Mouse (Mus musculus): Measurements from ENCODE around the gene Agap1. TPM values are rescaled to one million over a fixed set of nuclear protein-coding genes. Genes with fewer than 3 reads are reported as not detected.

The Agap1 gene
- polyA plus RNA-seq, 1 experiment from 2014 or later, result 47.7 TPM

DNA sequence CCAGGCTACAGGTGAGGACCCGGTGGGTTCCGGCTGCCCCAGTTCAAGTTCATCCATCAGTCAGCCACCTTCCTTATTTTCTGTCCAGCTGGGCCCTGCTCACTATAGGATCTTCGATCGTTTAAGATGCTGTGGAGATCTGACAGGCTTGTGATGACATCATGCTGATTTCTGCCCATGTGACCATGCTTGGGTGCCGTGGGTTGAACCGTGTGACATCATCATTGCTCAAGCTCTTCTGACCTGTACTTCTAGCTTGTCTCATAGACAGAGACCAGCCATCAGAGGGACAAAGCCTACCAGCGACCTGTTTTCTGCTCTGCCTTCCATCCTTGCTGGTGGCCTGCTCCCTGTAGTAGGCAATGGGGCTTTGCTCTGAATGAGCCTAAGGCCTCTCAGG is 146.7 kb downstream of the Agap1 start:
- Histone ChIP-seq H3K27me3 (ENCODE audit: control insufficient read depth, insufficient read depth, low read depth, low read length) (no peaks in the 10 kb centered on the region), H3K36me3 (ENCODE audit: control insufficient read depth, insufficient read depth, low read length) (0 out of 2 replicates have a peak, but pooled peaks cover 4% of the 10 kb centered on the region), H3K27ac (ENCODE audit: low read length) (no peak overlapping the region), H3K9ac (ENCODE audit: low read depth, low read length) (no peak overlapping the region), H3K4me3 (ENCODE audit: low read depth, low read length) (no peak overlapping the region), H3K4me2 (ENCODE audit: low read length) (no peak overlapping the region), H3K4me1 (ENCODE audit: control insufficient read depth, insufficient read depth, low read length) (peaks cover 41% of the 10 kb centered on the region), H3K9me3 (replicated peaks; ENCODE audit: control insufficient read depth, low read length, poor library complexity, severe bottlenecking) (no peaks in the 10 kb centered on the region)
- 82% methylated on average over 7 of the region's 7 CpGs for WGBS
- no peak for ATAC-seq

DNA sequence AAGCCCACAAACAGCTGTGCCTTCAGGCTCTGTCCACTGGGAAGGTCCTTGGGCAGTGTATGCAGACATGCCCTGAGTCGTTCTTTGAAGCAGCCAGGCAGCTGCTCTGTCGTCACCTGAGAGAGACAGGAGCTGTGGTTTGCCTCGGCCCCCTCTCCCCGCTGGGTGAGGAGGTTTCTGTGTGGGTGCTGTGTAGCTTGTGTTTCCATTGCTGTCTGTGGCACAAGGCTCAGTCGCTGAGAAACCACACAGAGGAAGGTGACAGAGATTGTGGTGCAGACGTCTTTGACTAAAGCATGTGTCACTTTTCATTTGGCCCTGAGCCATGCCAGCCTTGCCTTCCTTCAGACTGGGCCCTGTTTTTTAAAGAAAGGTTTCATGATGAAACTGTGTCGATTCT is 148.3 kb downstream of the Agap1 start:
- no peaks in the 10 kb centered on the region for H3K9me3 ChIP-seq (replicated peaks; ENCODE audit: control insufficient read depth, low read length, poor library complexity, severe bottlenecking)
- H3K27ac ChIP-seq (ENCODE audit: low read length), result no peak overlapping the region
- H3K4me1 ChIP-seq (ENCODE audit: control insufficient read depth, insufficient read depth, low read length), result peaks cover 54% of the 10 kb centered on the region
- H3K4me3 ChIP-seq (ENCODE audit: low read depth, low read length), result no peak overlapping the region
- WGBS, result 46% methylated on average over 7 of the region's 7 CpGs
- H3K27me3 ChIP-seq (ENCODE audit: control insufficient read depth, insufficient read depth, low read depth, low read length), result no peaks in the 10 kb centered on the region
- H3K4me2 ChIP-seq (ENCODE audit: low read length), result no peak overlapping the region
- no peak overlapping the region; the same call in 1 of the 2 replicates for H3K9ac ChIP-seq (ENCODE audit: low read depth, low read length)
- H3K36me3 ChIP-seq (ENCODE audit: control insufficient read depth, insufficient read depth, low read length), result 0 out of 2 replicates have a peak, but pooled peaks cover 4% of the 10 kb centered on the region
- no peak for ATAC-seq

DNA sequence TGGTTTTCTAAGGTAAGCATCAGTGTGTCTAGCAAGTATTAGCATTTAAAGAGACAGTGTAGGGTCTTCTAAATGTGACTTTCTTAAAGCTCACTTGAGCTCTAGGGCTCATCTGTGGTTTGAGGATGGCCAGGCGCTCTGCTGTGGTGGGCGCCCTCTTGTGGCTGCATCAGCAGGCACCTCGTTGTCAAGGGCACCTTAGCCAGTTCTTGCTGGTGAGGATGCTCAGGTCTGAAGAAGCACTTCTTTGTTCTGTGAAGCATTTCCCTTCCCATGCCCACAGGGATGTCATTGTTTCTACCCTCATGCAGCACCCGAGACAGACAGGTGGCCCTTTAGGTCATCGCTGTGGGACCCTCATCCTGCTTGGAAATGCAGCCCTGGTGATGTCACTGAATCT is 152.0 kb downstream of the Agap1 start:
- no peak overlapping the region for H3K4me2 ChIP-seq (ENCODE audit: low read length)
- peaks cover 24% of the 10 kb centered on the region for H3K36me3 ChIP-seq (ENCODE audit: control insufficient read depth, insufficient read depth, low read length)
- H3K4me1 ChIP-seq (ENCODE audit: control insufficient read depth, insufficient read depth, low read length), result peaks cover 30% of the 10 kb centered on the region
- peak; percentile 11; the same call in 1 of the 2 replicates for ATAC-seq
- 34% methylated on average over 5 of the region's 5 CpGs for WGBS
- H3K9ac ChIP-seq (ENCODE audit: low read depth, low read length), result no peak overlapping the region; the same call in 1 of the 2 replicates
- H3K27ac ChIP-seq (ENCODE audit: low read length), result peak overlapping the region; percentile 31
- no peaks in the 10 kb centered on the region for H3K9me3 ChIP-seq (replicated peaks; ENCODE audit: control insufficient read depth, low read length, poor library complexity, severe bottlenecking)
- no peak overlapping the region for H3K4me3 ChIP-seq (ENCODE audit: low read depth, low read length)
- H3K27me3 ChIP-seq (ENCODE audit: control insufficient read depth, insufficient read depth, low read depth, low read length), result no peaks in the 10 kb centered on the region

DNA sequence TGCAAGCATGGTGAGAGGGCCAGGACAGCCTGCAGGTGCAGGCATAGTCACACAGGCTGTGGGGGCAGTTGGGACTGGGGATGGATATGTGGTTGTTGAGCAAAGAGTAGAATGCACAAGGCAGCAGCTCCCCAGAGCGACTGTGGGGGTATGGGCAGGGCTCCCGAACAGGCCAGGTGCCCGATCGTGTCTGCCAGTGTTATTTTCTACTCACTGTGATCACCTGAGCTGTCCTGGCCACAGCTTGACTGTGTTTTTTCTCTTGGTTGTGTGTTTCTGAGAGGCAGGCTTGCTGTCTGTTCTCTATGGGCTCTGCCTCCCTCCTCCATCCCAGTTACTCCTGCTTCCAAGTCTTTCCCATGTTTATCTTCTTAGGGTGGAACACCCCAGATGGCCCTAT is 154.2 kb downstream of the Agap1 start:
- H3K9me3 ChIP-seq (replicated peaks; ENCODE audit: control insufficient read depth, low read length, poor library complexity, severe bottlenecking), result no peaks in the 10 kb centered on the region
- 99% methylated on average over 4 of the region's 4 CpGs for WGBS
- H3K36me3 ChIP-seq (ENCODE audit: control insufficient read depth, insufficient read depth, low read length), result peaks cover 27% of the 10 kb centered on the region
- no peak overlapping the region for H3K27ac ChIP-seq (ENCODE audit: low read length)
- no peaks in the 10 kb centered on the region for H3K27me3 ChIP-seq (ENCODE audit: control insufficient read depth, insufficient read depth, low read depth, low read length)
- ATAC-seq, result no peak
- H3K4me1 ChIP-seq (ENCODE audit: control insufficient read depth, insufficient read depth, low read length), result peaks cover 20% of the 10 kb centered on the region
- H3K4me3 ChIP-seq (ENCODE audit: low read depth, low read length), result no peak overlapping the region
- H3K9ac ChIP-seq (ENCODE audit: low read depth, low read length), result no peak overlapping the region
- no peak overlapping the region for H3K4me2 ChIP-seq (ENCODE audit: low read length)

DNA sequence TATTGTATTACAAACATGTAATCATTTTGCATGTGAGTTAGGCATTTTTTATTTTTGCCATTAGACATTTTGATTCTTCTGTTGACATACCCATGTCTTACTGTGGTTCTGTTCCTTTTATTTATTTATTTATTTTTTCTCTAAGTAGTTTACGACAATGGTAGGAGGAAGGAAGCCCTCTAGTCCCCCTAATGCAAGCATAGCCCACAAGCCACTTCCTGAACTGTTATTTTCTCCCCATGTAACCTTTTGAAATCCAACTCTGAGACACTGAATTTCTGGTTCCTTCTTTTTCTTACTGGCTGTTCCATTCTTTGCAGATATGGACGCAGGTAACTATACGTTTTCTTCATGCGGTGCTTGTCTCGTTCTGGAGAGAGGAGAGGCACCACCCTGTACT is 155.4 kb downstream of the Agap1 start:
- Histone ChIP-seq H3K9me3 (replicated peaks; ENCODE audit: control insufficient read depth, low read length, poor library complexity, severe bottlenecking) (no peaks in the 10 kb centered on the region), H3K4me3 (ENCODE audit: low read depth, low read length) (no peak overlapping the region), H3K36me3 (ENCODE audit: control insufficient read depth, insufficient read depth, low read length) (peaks cover 27% of the 10 kb centered on the region), H3K9ac (ENCODE audit: low read depth, low read length) (no peak overlapping the region), H3K27ac (ENCODE audit: low read length) (no peak overlapping the region), H3K4me1 (ENCODE audit: control insufficient read depth, insufficient read depth, low read length) (peaks cover 18% of the 10 kb centered on the region), H3K4me2 (ENCODE audit: low read length) (no peak overlapping the region), H3K27me3 (ENCODE audit: control insufficient read depth, insufficient read depth, low read depth, low read length) (no peaks in the 10 kb centered on the region)
- 95% methylated on average over 5 of the region's 5 CpGs for WGBS
- no peak for ATAC-seq

DNA sequence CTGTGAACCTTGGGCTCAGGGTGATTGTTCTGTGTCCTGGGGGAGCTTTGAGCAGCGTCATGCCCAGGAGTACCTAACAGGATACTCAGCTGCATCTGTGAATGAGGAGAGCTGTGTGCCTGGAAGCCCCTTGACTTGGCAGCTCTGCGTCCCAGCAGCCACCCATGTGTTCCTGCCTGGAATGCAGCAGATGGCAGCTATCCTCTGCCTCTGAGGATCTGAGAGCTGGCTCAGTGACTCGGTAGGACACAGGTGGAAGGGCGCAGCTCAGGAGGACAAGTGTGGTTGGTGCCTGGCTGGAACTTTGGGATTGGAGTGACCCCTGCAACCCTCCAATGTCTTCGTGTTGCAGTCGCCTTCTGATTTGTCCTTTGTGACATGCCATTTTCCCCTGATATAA is 156.9 kb downstream of the Agap1 start:
- ATAC-seq, result no peak
- H3K36me3 ChIP-seq (ENCODE audit: control insufficient read depth, insufficient read depth, low read length), result peaks cover 22% of the 10 kb centered on the region
- no peak overlapping the region for H3K4me2 ChIP-seq (ENCODE audit: low read length)
- no peak overlapping the region for H3K27ac ChIP-seq (ENCODE audit: low read length)
- WGBS, result 88% methylated on average over 6 of the region's 6 CpGs
- H3K9ac ChIP-seq (ENCODE audit: low read depth, low read length), result no peak overlapping the region
- no peaks in the 10 kb centered on the region for H3K9me3 ChIP-seq (replicated peaks; ENCODE audit: control insufficient read depth, low read length, poor library complexity, severe bottlenecking)
- H3K4me3 ChIP-seq (ENCODE audit: low read depth, low read length), result no peak overlapping the region
- no peaks in the 10 kb centered on the region for H3K27me3 ChIP-seq (ENCODE audit: control insufficient read depth, insufficient read depth, low read depth, low read length)
- peaks cover 15% of the 10 kb centered on the region; the same call in 1 of the 2 replicates for H3K4me1 ChIP-seq (ENCODE audit: control insufficient read depth, insufficient read depth, low read length)

DNA sequence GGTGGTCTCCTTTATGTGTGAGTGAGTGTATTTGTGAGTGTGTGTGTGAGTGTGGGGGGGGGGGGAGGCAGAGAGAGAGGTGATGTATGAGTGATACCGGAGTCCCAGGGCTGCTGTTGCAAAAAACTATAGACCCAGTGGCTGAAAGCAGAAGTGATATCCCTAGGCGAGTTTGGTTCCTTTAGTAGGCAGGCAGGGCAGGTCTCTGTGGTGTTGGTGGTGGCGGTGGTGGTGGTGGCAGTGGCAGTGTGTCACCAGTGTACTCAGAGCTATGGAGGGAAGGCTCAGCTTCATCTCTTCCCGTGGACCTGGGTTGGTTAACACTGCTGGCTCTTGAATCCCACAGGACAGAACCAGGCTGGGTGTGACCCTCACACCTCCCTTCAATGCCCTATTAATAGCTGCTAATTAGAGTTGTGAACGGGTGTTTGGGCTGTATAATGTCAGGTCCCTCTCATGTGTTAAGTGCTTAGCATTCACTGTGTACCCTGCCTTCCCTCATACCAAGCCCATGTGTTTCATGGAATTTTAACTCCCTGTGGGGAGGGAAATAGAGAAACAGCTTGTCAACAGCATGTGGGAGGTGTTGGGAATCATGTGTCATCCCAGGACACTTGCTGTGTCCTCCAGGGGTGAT is 158.7 kb downstream of the Agap1 start:
- 70% methylated on average over 5 of the region's 5 CpGs for WGBS
- Histone ChIP-seq H3K9ac (ENCODE audit: low read depth, low read length) (no peak overlapping the region), H3K4me1 (ENCODE audit: control insufficient read depth, insufficient read depth, low read length) (no peaks in the 10 kb centered on the region), H3K9me3 (replicated peaks; ENCODE audit: control insufficient read depth, low read length, poor library complexity, severe bottlenecking) (no peaks in the 10 kb centered on the region), H3K27me3 (ENCODE audit: control insufficient read depth, insufficient read depth, low read depth, low read length) (no peaks in the 10 kb centered on the region), H3K36me3 (ENCODE audit: control insufficient read depth, insufficient read depth, low read length) (peaks cover 22% of the 10 kb centered on the region), H3K4me2 (ENCODE audit: low read length) (no peak overlapping the region), H3K27ac (ENCODE audit: low read length) (no peak overlapping the region), H3K4me3 (ENCODE audit: low read depth, low read length) (no peak overlapping the region)
- no peak for ATAC-seq

DNA sequence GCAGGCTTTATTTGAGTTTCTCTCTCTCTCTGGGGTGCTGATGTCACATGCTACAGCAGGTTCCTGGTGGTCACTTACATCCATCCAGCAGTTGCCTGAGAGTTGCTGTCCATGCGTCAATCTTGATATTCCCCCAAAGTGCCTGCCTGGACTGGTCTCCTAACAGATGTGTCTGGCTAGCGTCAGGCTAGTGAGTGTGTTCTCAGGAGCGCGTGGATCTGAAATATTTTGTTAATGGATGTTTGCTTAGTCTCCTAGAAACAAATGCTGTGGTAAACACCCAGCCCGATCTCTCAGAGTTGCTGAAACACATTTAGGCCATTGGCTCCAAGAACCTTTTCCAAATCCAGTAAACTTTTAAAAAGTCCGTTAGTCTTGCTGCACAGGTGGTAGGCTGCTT is 161.9 kb downstream of the Agap1 start:
- H3K27me3 ChIP-seq (ENCODE audit: control insufficient read depth, insufficient read depth, low read depth, low read length), result no peaks in the 10 kb centered on the region
- H3K36me3 ChIP-seq (ENCODE audit: control insufficient read depth, insufficient read depth, low read length), result 0 out of 2 replicates have a peak, but pooled peaks cover 3% of the 10 kb centered on the region
- no peak for ATAC-seq
- H3K9ac ChIP-seq (ENCODE audit: low read depth, low read length), result no peak overlapping the region
- WGBS, result 80% methylated on average over 6 of the region's 6 CpGs
- no peaks in the 10 kb centered on the region for H3K9me3 ChIP-seq (replicated peaks; ENCODE audit: control insufficient read depth, low read length, poor library complexity, severe bottlenecking)
- H3K27ac ChIP-seq (ENCODE audit: low read length), result no peak overlapping the region
- no peak overlapping the region for H3K4me3 ChIP-seq (ENCODE audit: low read depth, low read length)
- H3K4me2 ChIP-seq (ENCODE audit: low read length), result no peak overlapping the region
- no peaks in the 10 kb centered on the region for H3K4me1 ChIP-seq (ENCODE audit: control insufficient read depth, insufficient read depth, low read length)

DNA sequence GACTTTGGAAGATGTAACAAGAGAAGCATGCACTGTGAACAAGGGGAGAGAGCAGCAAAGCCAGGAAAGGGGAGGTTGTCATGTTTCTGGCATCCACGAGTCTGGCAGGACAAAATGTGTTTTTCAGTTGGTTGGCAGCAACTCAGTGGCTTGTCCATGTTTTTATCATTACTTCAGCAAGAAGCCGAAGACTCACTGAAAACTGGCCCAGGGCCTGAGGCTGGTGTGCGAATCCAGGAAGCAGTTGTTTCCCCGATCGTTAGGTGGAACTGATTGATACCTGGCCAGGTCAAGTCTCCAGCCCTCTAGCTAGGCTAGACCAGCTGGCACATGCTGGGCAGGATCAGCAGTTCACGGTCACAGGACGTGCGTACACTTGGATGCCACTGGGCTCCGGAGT is 162.7 kb downstream of the Agap1 start:
- H3K27ac ChIP-seq (ENCODE audit: low read length), result no peak overlapping the region
- H3K9ac ChIP-seq (ENCODE audit: low read depth, low read length), result no peak overlapping the region
- H3K27me3 ChIP-seq (ENCODE audit: control insufficient read depth, insufficient read depth, low read depth, low read length), result no peaks in the 10 kb centered on the region
- no peaks in the 10 kb centered on the region for H3K4me1 ChIP-seq (ENCODE audit: control insufficient read depth, insufficient read depth, low read length)
- no peak overlapping the region for H3K4me2 ChIP-seq (ENCODE audit: low read length)
- no peak for ATAC-seq
- H3K9me3 ChIP-seq (replicated peaks; ENCODE audit: control insufficient read depth, low read length, poor library complexity, severe bottlenecking), result no peaks in the 10 kb centered on the region
- H3K4me3 ChIP-seq (ENCODE audit: low read depth, low read length), result no peak overlapping the region
- H3K36me3 ChIP-seq (ENCODE audit: control insufficient read depth, insufficient read depth, low read length), result no peaks in the 10 kb centered on the region
- WGBS, result 84% methylated on average over 9 of the region's 9 CpGs
